Mouse (Mus musculus): ENCODE measurements around the gene Dyx1c1.

GRCm38 (mm10) chr9:72988706-72989105, 30.1 kb downstream of the Dyx1c1 start:
- no peak for TF ChIP-seq CTCF (IDR thresholded peaks at IDR 0.05; ENCODE audit: low read depth)
- no peak for TF ChIP-seq EP300 (optimal IDR thresholded peaks at IDR 0.05)
